Mouse (Mus musculus) gastrocnemius, adult 8-10 months (tissue): ENCODE measurements around the gene Dmrta2. TPM values are rescaled to one million over a fixed set of nuclear protein-coding genes. Genes with fewer than 3 reads are reported as not detected.

ENCODE experiments used
- DNase-seq, 2 experiments: peaks; one replicate each; pipeline ENCODE4 v3.0.0; 2022; ENCODE audit warnings: low spot score in 2 of 2
- total RNA-seq, 4 experiments: library from RNA; stranded (reverse); gene quantifications; 2 replicates each; pipeline ENCODE4 v1.2.4; 2022

The Dmrta2 gene
- under 1 TPM in 1 of 4 experiments, not detected in 3; 0.15 TPM for total RNA-seq

- no peak for DNase-seq
Observed at GRCm38 (mm10) chr4:109977148-109978067, at the start of gene Dmrta2. Dmrta2 (plus strand) TSS chr4:109978053.

GRCm38 (mm10) chr4:109929058-109929457 is 48.8 kb upstream of the Dmrta2 start:
- no peak for DNase-seq

GRCm38 (mm10) chr4:109930445-109930844 is 47.4 kb upstream of the Dmrta2 start:
- DNase-seq, result no peak

- DNase-seq, result no peak
Observed at GRCm38 (mm10) chr4:109930935-109931334, 46.9 kb upstream of the Dmrta2 start.

- DNase-seq, result no peak
Observed at GRCm38 (mm10) chr4:109936557-109936956, 41.3 kb upstream of the Dmrta2 start.

GRCm38 (mm10) chr4:109939291-109939690 is 38.6 kb upstream of the Dmrta2 start:
- no peak for DNase-seq

- no peak for DNase-seq
Observed at GRCm38 (mm10) chr4:109945554-109945953, 32.3 kb upstream of the Dmrta2 start.

- DNase-seq, result no peak
Observed at GRCm38 (mm10) chr4:109949307-109949706, 28.5 kb upstream of the Dmrta2 start.

- no peak for DNase-seq
Observed at GRCm38 (mm10) chr4:109953509-109953908, 24.3 kb upstream of the Dmrta2 start.

GRCm38 (mm10) chr4:109960201-109960935 is 17.5 kb upstream of the Dmrta2 start:
- DNase-seq, result no peak

- DNase-seq, result no peak
Observed at GRCm38 (mm10) chr4:109963570-109964279, 14.1 kb upstream of the Dmrta2 start.

GRCm38 (mm10) chr4:109969561-109969960 is 8.3 kb upstream of the Dmrta2 start:
- no peak for DNase-seq

GRCm38 (mm10) chr4:109973991-109974654 is 3.7 kb upstream of the Dmrta2 start:
- DNase-seq, result no peak

GRCm38 (mm10) chr4:109974655-109975380 is 3.0 kb upstream of the Dmrta2 start:
- no peak for DNase-seq

- no peak for DNase-seq
Observed at GRCm38 (mm10) chr4:109975381-109976240, 2.2 kb upstream of the Dmrta2 start.

GRCm38 (mm10) chr4:109976273-109977147 is 1.3 kb upstream of the Dmrta2 start:
- no peak for DNase-seq

GRCm38 (mm10) chr4:109978068-109978857 is 410 bp downstream of the Dmrta2 start:
- no peak for DNase-seq

GRCm38 (mm10) chr4:109978858-109979340 is 1.0 kb downstream of the Dmrta2 start:
- no peak for DNase-seq
